8 mouse cellular contexts compared by ENCODE assay signal in the genomic region with DNA sequence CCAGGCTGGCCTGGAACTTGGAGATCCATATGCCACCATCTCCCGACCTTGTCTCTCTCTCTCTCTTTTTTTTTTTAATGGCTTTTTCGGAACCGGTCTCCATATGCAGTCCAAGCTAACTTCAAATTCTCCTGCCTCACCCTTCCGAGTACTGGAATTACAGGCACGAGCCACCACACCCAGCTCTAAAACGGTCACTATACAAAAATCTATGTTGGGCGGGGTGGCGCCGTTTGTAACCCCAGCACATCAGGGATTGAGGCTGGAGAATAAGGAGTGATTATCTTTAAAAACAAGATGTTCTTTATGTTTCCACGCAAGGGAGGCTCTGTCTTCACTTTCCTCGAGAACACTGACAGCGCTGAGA. TPM values are rescaled to one million over a fixed set of nuclear protein-coding genes. Genes with fewer than 3 reads are reported as not detected.
A peak's percentile ranks its signal among the peaks of the same experiment; 100 is the strongest.
DNase-seq lines count a peak whose midpoint lies in the region; ATAC-seq and TF ChIP-seq lines count a peak whose summit lies in the region.

No protein-coding gene starts in this region.

- peak overlapping the region; percentile 81 for H3K9ac ChIP-seq in lung, embryonic 16.5 days (ENCODE audit: low read length)
- H3K9ac ChIP-seq in limb, embryonic 14.5 days (ENCODE audit: low read depth, low read length, severe bottlenecking) = peak overlapping the region; percentile 64

- H3K27ac ChIP-seq in lung, embryonic 16.5 days (ENCODE audit: low read length) = peak overlapping the region; percentile 96
- peak overlapping the region; percentile 97 for H3K27ac ChIP-seq in forebrain, embryonic 10.5 days
- H3K27ac ChIP-seq in limb, embryonic 14.5 days (replicated peaks; ENCODE audit: low read depth, low read length) = peak overlapping the region; percentile 84
- no peak overlapping the region for H3K27ac ChIP-seq in olfactory bulb, adult 2 months (ENCODE audit: insufficient read depth, low read depth, low read length)

- H3K4me2 ChIP-seq in lung, embryonic 16.5 days (ENCODE audit: low read depth, low read length) = peak overlapping the region; percentile 78
- H3K4me2 ChIP-seq in limb, embryonic 14.5 days (replicated peaks; ENCODE audit: low read depth, low read length, severe bottlenecking) = peak overlapping the region; percentile 65

- H3K9me3 ChIP-seq in lung, embryonic 16.5 days (ENCODE audit: control insufficient read depth, low read length) = no peaks in the 10 kb centered on the region
- no peaks in the 10 kb centered on the region for H3K9me3 ChIP-seq in forebrain, embryonic 10.5 days
- H3K9me3 ChIP-seq in limb, embryonic 14.5 days (ENCODE audit: control insufficient read depth, low read length) = no peaks in the 10 kb centered on the region

- peaks cover 13% of the 10 kb centered on the region for H3K4me1 ChIP-seq in lung, embryonic 16.5 days (replicated peaks; ENCODE audit: control insufficient read depth, insufficient read depth, low read length)
- peaks cover 42% of the 10 kb centered on the region for H3K4me1 ChIP-seq in forebrain, embryonic 10.5 days
- peaks cover 13% of the 10 kb centered on the region for H3K4me1 ChIP-seq in limb, embryonic 14.5 days (ENCODE audit: control insufficient read depth, insufficient read depth, low read length)
- peaks cover 9% of the 10 kb centered on the region; the same call in 1 of the 2 replicates for H3K4me1 ChIP-seq in olfactory bulb, adult 2 months (ENCODE audit: control insufficient read depth, insufficient read depth, low read length)

- peak; percentile 9 for ATAC-seq in lung, embryonic 16.5 days (ENCODE audit: low read depth)
- ATAC-seq in limb, embryonic 14.5 days (ENCODE audit: low FRiP score, low read depth) = no peak

- TF ChIP-seq POLR2A in limb, embryonic 14.5 days (IDR thresholded peaks at IDR 0.05; ENCODE audit: borderline replicate concordance, extremely low read depth, insufficient read depth, insufficient read length) = no peak
- TF ChIP-seq POLR2A in olfactory bulb, adult 2 months (IDR thresholded peaks at IDR 0.05; ENCODE audit: insufficient read depth, low read depth, low read length) = no peak

- WGBS in lung, embryonic 16.5 days = 3% methylated on average over 12 of the region's 12 CpGs
- WGBS in forebrain, embryonic 10.5 days = 9% methylated on average over 12 of the region's 12 CpGs
- whole genome bisulfite sequencing in limb, embryonic 14.5 days = 4% methylated on average over 12 of the region's 12 CpGs
- 5% methylated on average over 12 of the region's 12 CpGs for WGBS in olfactory bulb, adult 2 months

- peaks cover 18% of the 10 kb centered on the region for H3K36me3 ChIP-seq in lung, embryonic 16.5 days (ENCODE audit: control insufficient read depth, insufficient read depth, low read length)
- peaks cover 60% of the 10 kb centered on the region for H3K36me3 ChIP-seq in forebrain, embryonic 10.5 days (replicated peaks)
- H3K36me3 ChIP-seq in limb, embryonic 14.5 days (ENCODE audit: control insufficient read depth, insufficient read depth, low read length) = peaks cover 21% of the 10 kb centered on the region

- no peaks in the 10 kb centered on the region for H3K27me3 ChIP-seq in lung, embryonic 16.5 days (ENCODE audit: control insufficient read depth, insufficient read depth, low read depth, low read length)
- no peaks in the 10 kb centered on the region for H3K27me3 ChIP-seq in forebrain, embryonic 10.5 days (ENCODE audit: poor library complexity, severe bottlenecking)
- H3K27me3 ChIP-seq in limb, embryonic 14.5 days (ENCODE audit: control insufficient read depth, insufficient read depth, low read length) = no peaks in the 10 kb centered on the region

- DNase-seq in lung, postnatal 36 days = no peak
- no peak for DNase-seq in forebrain, embryonic 10.5 days (ENCODE audit: extremely low spot score, low spot score)
- DNase-seq in limb, embryonic 14.5 days (ENCODE audit: low spot score) = no peak
- DNase-seq in testis, postnatal 14 days (ENCODE audit: low spot score) = no peak
- no peak for DNase-seq in adrenal gland, postnatal 14 days
- no peak for DNase-seq in cerebellum, adult 8-10 months

- H3K4me3 ChIP-seq in lung, embryonic 16.5 days (ENCODE audit: low read length) = peak overlapping the region; percentile 88
- peak overlapping the region; percentile 82 for H3K4me3 ChIP-seq in forebrain, embryonic 10.5 days
- H3K4me3 ChIP-seq in limb, embryonic 14.5 days (replicated peaks; ENCODE audit: low read length) = peak overlapping the region; percentile 77
- peak overlapping the region; percentile 60 for H3K4me3 ChIP-seq in olfactory bulb, adult 2 months (ENCODE audit: insufficient read depth, low read depth, low read length)

- TF ChIP-seq CTCF in olfactory bulb, adult 2 months (IDR thresholded peaks at IDR 0.05; ENCODE audit: insufficient read depth, low read depth, low read length) = no peak

RNA-seq across cellular contexts. Expression of a gene that starts 0.3 kb away (rescaled TPM):
- 65.6 and 67.9 TPM in 2 replicates for polyA plus RNA-seq in lung, embryonic 16.5 days (2015; fragmentation: Nextera tagmentation; extraction: Ambion mirVana)
- polyA plus RNA-seq in forebrain, embryonic 10.5 days (2016; fragmentation: Nextera tagmentation; extraction: Ambion mirVana) = 81.9 and 84.0 TPM in 2 replicates
- polyA plus RNA-seq in limb, embryonic 14.5 days (2012; rRNA removed) = 77.5 and 80.7 TPM in 2 replicates
- 49.5 and 56.4 TPM in 2 replicates for polyA plus RNA-seq in limb, embryonic 14.5 days (2014; fragmentation: Nextera tagmentation; extraction: Ambion mirVana)
- polyA plus RNA-seq in olfactory bulb, adult 2 months (2012; ENCODE audit: insufficient read depth, insufficient read length, low replicate concordance, missing spikeins) = not detected in 2 replicates
- total RNA-seq in adrenal gland, postnatal 14 days (2021) = 10.6 and 15.9 TPM in 2 replicates

RNA-seq across cellular contexts. Expression of a gene that starts 4.6 kb away (rescaled TPM):
- 23.3 and 26.5 TPM in 2 replicates for polyA plus RNA-seq in lung, embryonic 16.5 days (2015; fragmentation: Nextera tagmentation; extraction: Ambion mirVana)
- 21.3 and 21.6 TPM in 2 replicates for polyA plus RNA-seq in forebrain, embryonic 10.5 days (2016; fragmentation: Nextera tagmentation; extraction: Ambion mirVana)
- 47.2 and 56.2 TPM in 2 replicates for polyA plus RNA-seq in limb, embryonic 14.5 days (2012; rRNA removed)
- 26.0 and 26.3 TPM in 2 replicates for polyA plus RNA-seq in limb, embryonic 14.5 days (2014; fragmentation: Nextera tagmentation; extraction: Ambion mirVana)
- polyA plus RNA-seq in olfactory bulb, adult 2 months (2012; ENCODE audit: insufficient read depth, insufficient read length, low replicate concordance, missing spikeins) = not detected in 2 replicates
- 29.5 and 44.4 TPM in 2 replicates for total RNA-seq in adrenal gland, postnatal 14 days (2021)

RNA-seq across cellular contexts. Expression of a gene that starts 18.8 kb away (rescaled TPM):
- polyA plus RNA-seq in lung, embryonic 16.5 days (2015; fragmentation: Nextera tagmentation; extraction: Ambion mirVana) = 40.2 and 42.4 TPM in 2 replicates
- polyA plus RNA-seq in forebrain, embryonic 10.5 days (2016; fragmentation: Nextera tagmentation; extraction: Ambion mirVana) = 59.6 and 60.3 TPM in 2 replicates
- 78.6 and 90.5 TPM in 2 replicates for polyA plus RNA-seq in limb, embryonic 14.5 days (2012; rRNA removed)
- 40.0 and 43.4 TPM in 2 replicates for polyA plus RNA-seq in limb, embryonic 14.5 days (2014; fragmentation: Nextera tagmentation; extraction: Ambion mirVana)
- not detected in 2 replicates for polyA plus RNA-seq in olfactory bulb, adult 2 months (2012; ENCODE audit: insufficient read depth, insufficient read length, low replicate concordance, missing spikeins)
- total RNA-seq in adrenal gland, postnatal 14 days (2021) = 40.2 and 41.1 TPM in 2 replicates

RNA-seq across cellular contexts. Expression of a gene that starts 19.5 kb away (rescaled TPM):
- 20.6 and 22.3 TPM in 2 replicates for polyA plus RNA-seq in lung, embryonic 16.5 days (2015; fragmentation: Nextera tagmentation; extraction: Ambion mirVana)
- 26.9 and 29.3 TPM in 2 replicates for polyA plus RNA-seq in forebrain, embryonic 10.5 days (2016; fragmentation: Nextera tagmentation; extraction: Ambion mirVana)
- polyA plus RNA-seq in limb, embryonic 14.5 days (2012; rRNA removed) = 24.9 and 28.8 TPM in 2 replicates
- 12.2 and 13.9 TPM in 2 replicates for polyA plus RNA-seq in limb, embryonic 14.5 days (2014; fragmentation: Nextera tagmentation; extraction: Ambion mirVana)
- polyA plus RNA-seq in olfactory bulb, adult 2 months (2012; ENCODE audit: insufficient read depth, insufficient read length, low replicate concordance, missing spikeins) = 41.3 TPM in 1 of 2 replicates, not detected in the other
- 20.6 and 21.9 TPM in 2 replicates for total RNA-seq in adrenal gland, postnatal 14 days (2021)

RNA-seq across cellular contexts. Expression of a gene that starts 22.7 kb away (rescaled TPM):
- 877 and 940 TPM in 2 replicates for polyA plus RNA-seq in lung, embryonic 16.5 days (2015; fragmentation: Nextera tagmentation; extraction: Ambion mirVana)
- 1,607 and 1,608 TPM in 2 replicates for polyA plus RNA-seq in forebrain, embryonic 10.5 days (2016; fragmentation: Nextera tagmentation; extraction: Ambion mirVana)
- 1,341 and 1,699 TPM in 2 replicates for polyA plus RNA-seq in limb, embryonic 14.5 days (2012; rRNA removed)
- polyA plus RNA-seq in limb, embryonic 14.5 days (2014; fragmentation: Nextera tagmentation; extraction: Ambion mirVana) = 808 and 880 TPM in 2 replicates
- polyA plus RNA-seq in olfactory bulb, adult 2 months (2012; ENCODE audit: insufficient read depth, insufficient read length, low replicate concordance, missing spikeins) = 228 and 580 TPM in 2 replicates
- 285 and 320 TPM in 2 replicates for total RNA-seq in adrenal gland, postnatal 14 days (2021)

Comparison
In these comparisons a context has a peak if more than half of its experiments do, and no peak if none do; other contexts are left out.
1. RNA of a gene that starts 4.6 kb away (polyA plus RNA-seq): 26.0 to 56.2 TPM in limb, embryonic 14.5 days, 23.3 to 26.5 TPM in lung, embryonic 16.5 days and 21.3 to 21.6 TPM in forebrain, embryonic 10.5 days; not detected in olfactory bulb, adult 2 months; every median in the first group is over 10 times any median in the second.
2. RNA of a gene that starts 18.8 kb away (polyA plus RNA-seq): 40.0 to 90.5 TPM in limb, embryonic 14.5 days, 59.6 to 60.3 TPM in forebrain, embryonic 10.5 days and 40.2 to 42.4 TPM in lung, embryonic 16.5 days; not detected in olfactory bulb, adult 2 months; every median in the first group is over 10 times any median in the second.
3. Peak in every context shown above with its lines, with median percentiles within 50 percentile points of each other: H3K4me3 ChIP-seq.